Mouse (Mus musculus): ENCODE data around the gene Olfr316. TPM values are rescaled to one million over a fixed set of nuclear protein-coding genes. Genes with fewer than 3 reads are reported as not detected.
"Not testable (repeated sequence)": the region's sequence is repeated elsewhere in the genome, so short reads cannot be mapped to it uniquely, and the experiment has no call there.

The Olfr316 gene
- total RNA-seq (2021), result not detected
- long read RNA-seq, experiment 1, result 0 reads
- long read RNA-seq, experiment 2, result 0 reads

DNA sequence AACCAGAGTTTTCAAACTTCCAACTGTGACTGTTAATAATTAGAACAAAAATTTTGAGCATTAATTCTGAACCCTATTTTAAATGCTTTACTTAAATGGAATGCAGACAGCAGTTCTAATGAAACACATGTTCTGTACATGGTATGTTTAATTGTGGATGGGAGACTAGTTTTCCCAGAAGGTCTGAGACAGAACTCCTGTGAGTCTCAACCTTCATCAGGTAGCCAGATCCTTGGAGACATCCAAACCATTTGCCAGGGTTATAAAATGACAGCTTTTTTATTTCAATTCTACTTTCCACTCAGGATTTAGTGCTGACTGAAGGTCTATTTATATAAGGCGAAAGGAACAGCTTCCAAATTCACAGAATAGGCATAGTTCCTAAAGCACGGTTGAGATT, at the start of gene Olfr316:
Gene Olfr316 (plus strand): TSS at position 301 of the 400 bp plus-strand sequence.
- DNase-seq (ENCODE audit: low spot score in 2 of 2), result no peak

DNA sequence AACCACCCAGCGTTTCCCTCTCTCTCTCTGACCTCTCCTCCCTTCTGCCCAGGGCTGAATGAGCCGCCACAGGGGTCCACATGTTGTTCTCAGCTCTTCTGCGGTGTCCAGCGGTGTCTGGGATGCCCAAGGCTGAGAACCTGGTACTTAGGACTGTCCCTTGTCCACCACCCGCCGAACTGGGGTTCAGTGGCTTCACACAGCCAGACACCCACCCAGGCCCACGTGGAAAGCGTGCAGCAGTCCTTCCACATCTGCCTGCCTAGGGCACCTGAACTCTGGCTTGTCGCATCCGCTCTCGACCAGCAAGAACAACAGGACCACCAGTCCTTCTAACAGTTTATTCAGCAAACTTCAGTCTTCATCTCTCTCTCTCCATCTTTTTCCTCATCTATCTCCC, 43.4 kb upstream of the Olfr316 start:
- DNase-seq (ENCODE audit: low spot score in 2 of 2), result no peak

DNA sequence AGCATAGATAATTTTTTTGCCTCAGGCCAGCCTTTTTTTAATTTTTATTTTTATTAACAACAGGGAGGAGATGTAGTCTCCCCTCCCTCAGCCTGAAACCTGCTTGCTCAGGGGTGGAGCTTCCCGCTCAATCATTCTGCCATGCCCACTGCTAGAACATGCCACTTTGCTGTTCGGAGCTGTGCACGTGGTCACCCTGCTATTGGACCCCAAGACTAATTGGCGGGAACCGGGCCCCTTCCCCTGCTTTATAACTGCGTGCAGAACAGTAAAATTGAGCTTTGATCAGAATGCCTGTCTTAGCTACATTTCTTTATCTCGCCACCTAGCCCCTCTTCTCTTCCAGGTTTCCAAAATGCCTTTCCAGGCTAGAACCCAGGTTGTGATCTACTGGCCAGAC, 34.8 kb upstream of the Olfr316 start:
- DNase-seq (ENCODE audit: low spot score in 2 of 2), result not testable (repeated sequence)

DNA sequence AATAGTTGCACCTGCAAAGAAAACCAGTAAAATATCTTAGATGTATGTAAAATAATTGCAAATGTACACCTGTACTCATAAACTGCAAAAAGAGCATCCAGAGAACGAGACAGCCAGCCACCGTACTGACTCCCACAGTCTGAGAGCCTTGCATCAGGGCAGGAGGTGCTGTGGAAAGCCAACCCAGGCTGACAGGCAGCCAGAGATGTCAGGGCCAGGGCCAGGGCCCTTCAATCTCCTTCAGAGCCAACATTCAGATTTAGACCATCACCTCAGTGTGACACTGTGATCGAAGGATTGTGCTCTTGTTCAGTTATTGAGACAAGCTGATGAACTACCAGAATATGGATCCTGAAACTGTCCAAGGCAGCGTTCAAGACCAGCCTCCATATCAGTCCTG, 32.8 kb upstream of the Olfr316 start:
- no peak for DNase-seq (ENCODE audit: low spot score in 2 of 2)

DNA sequence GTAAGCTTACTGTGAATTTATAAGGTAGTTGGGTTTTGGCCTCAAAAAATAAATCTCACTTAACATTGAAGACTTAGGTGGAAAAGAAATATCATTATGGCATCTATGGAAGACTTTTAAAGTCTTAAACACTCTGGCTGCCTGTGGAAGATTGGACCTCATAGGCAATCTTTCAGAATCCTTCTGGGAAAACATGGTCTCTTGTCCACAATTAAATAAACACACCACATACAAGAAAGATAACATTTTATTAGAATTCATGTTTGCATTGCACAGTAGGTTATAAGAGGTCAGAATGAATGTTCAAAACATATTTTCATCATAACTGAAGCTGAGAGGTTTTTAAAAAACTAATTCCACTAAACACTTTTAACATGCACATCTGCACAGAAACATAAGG, 28.6 kb upstream of the Olfr316 start, which contains the start of gene Olfr318:
Gene Olfr318 (minus strand): TSS at position 101 of the 400 bp plus-strand sequence.
- DNase-seq (ENCODE audit: low spot score in 2 of 2), result no peak

DNA sequence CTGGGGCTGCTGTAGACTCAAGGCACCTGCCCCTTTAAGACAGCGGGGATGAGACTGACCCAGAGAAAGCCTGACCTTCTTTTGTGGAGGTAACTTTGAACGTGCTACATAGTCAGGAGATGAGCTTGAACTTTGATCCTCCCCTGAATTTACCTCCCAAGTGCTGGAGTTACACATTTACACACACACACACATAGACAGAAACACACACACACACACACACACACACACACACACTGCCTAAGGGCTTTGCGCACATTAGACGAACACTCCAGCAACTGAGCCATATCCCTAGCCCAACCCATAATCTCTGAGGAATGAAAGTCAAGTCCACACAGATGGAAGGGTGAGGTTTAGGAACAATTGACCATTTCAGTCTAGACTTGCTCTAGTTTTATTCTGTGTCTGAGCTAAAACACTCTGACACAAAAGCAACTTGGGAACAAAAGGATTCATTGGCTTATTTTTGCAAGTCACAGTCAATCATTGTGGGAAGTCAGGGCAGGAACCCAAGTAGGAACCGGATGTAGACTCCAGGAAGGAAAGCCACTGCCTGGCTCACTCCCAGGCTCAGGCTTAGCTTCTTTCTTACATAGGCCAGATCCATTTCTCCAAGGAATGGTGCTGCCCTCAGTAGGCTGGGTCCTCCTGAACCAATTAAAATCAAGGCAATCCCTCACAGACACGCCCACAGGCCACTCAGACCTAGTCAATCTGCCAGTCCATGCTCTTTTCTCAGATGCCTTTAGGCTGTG, 24.5 kb upstream of the Olfr316 start:
- DNase-seq (ENCODE audit: low spot score in 2 of 2), result not testable (repeated sequence)

DNA sequence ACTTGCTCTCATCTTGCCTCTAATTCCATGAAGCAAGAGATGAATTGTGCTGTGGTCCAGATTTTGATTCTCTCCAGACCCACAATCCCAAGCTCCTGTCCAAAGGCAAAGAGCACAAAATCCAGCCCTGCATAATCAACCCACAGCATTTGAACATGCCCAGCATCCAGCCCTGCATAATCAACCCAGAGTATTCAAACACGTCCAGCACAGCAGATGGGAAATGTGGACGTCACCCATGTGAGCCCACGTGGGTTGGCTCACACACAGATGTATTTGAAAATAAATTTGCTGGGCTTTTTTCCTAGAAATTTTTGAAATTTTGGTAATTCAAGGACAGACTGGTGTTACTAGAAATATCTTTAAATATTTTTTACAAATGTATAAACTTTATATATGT, 19.2 kb upstream of the Olfr316 start:
- DNase-seq (ENCODE audit: low spot score in 2 of 2), result no peak

DNA sequence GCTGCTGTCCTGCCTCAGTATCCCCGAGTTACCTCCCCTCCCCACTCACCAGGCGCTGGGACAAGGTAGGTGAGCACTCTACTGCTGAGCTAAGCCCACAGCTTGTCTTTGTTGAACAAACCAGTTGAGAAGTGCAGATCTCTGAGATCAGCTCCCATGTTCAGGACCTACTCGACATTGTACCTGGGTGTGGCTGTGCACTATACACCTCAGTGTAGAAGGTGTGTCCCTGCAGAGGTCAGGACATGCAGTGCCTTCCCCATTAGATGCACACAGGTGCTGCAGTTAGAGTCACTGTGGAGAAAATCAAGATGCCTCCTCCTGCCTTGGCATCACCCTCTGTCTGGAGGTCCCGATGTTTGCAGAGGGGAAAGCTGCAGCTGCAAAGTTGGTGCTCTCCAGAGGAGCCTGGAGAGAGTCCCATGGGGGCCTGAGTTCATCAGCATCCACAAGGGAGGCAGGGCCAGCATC, 13.7 kb upstream of the Olfr316 start, which contains the start of gene Olfr317:
Gene Olfr317 (minus strand): TSS at position 421 of the 471 bp plus-strand sequence.
- no peak for DNase-seq (ENCODE audit: low spot score in 2 of 2)

DNA sequence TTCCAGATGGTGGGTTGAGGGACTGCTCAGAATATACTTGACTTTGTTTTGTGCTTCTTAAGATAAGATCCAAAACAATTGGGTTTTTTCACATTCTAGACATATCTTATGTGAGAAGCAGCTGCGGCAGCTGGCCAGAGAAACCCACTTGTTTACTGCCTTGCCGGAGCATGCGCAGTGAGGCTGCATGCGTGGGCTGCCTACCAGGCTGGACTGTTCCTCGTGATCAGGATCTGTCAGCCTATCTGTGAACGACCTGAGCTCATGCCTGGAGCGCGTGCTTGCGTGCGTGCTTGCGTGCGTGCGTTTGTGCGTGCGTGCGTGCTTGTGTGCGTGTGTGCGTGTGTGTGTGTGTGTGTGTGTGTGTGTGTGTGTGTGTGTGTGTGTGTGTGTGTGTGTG, 1.4 kb upstream of the Olfr316 start:
- DNase-seq (ENCODE audit: low spot score in 2 of 2), result not testable (repeated sequence)

DNA sequence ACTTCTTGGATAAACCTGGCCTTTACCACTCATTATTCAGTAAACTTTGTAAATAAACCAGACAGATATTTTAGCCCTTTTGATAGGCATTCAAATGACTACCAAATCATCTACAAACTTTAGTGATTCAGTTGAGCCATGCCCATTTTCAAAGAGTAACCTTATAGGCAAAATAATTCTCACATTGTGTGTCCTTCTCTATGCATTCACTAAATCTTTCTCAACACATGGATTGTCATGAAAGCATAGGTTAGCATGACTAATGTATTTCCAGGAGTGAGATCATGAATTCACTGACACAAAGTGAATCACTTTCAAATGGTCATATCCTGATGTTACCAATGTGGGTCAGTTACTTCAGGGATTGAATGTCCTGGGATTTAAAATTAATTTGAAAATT, 20.4 kb downstream of the Olfr316 start, which contains the start of gene Olfr315:
Gene Olfr315 (plus strand): TSS at position 301 of the 400 bp plus-strand sequence.
- no peak for DNase-seq (ENCODE audit: low spot score in 2 of 2)

DNA sequence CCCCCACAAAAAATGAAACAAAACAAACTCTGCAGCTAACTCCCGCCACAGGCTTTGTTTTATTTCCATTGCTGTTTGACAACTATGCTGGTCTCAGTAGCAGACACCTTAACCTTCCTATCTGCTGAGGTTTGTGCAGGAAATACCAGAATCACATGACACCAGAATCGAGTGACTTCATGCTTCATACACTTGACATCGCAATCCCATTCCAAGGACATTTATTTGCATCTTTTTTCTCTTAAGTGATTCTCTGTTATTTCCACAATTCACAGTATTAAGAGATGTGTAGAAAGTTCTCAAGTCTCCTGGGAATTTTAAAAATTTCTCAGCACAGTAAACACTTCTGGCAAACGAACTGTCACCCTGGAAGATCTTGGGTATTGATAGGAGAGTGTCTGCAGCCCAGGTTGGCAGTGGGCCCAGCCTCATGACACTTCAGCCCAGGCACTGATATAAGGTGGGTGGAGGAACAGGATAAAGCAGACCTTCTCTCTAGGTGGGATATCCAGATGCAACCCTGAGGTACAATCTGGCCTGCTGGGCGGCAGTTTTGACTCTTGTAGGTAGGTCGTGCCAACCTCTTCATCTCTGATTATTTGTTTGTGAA, 30.1 kb downstream of the Olfr316 start, which contains the start of gene Olfr314:
Gene Olfr314 (plus strand): TSS at position 473 of the 610 bp plus-strand sequence.
- no peak for DNase-seq (ENCODE audit: low spot score in 2 of 2)

DNA sequence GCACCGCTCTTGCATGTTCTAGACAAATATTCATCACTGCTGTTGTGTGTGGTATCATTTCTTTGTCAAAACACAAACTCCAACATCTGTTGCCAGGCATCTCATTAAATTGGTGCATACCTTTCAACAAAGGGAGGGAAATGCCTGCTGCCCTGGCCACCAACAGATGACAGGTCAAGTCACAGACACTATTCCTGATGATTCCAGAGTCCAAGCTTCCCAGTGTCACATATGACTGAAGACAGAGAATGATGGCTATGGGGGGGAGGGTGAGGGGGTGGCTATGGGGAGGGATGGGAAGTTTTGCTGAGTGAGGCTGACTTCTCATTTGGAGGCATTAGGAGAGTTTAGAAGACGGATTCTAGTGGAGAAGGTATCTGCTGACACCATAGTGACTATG, 31.6 kb downstream of the Olfr316 start:
- DNase-seq (ENCODE audit: low spot score in 2 of 2), result no peak

DNA sequence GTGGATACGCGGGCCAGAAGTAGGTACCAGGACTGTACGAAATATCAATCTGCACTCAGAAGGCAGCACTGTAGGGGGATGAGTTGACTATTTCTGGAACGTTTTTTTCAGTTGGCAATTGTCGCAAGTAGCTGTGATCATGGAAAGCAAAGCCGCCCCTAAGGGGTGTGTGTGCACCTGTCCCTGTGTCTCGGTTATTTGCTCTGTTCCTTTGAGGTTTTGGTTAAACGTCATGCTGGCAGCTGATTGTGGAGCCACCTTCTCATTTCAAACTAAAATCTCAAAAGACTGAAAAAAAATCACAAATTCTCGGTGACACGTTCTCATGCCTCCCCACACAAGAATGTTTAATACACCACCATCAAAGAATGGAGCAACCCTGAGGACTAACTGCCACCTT, 35.1 kb downstream of the Olfr316 start:
- no peak for DNase-seq (ENCODE audit: low spot score in 2 of 2)

DNA sequence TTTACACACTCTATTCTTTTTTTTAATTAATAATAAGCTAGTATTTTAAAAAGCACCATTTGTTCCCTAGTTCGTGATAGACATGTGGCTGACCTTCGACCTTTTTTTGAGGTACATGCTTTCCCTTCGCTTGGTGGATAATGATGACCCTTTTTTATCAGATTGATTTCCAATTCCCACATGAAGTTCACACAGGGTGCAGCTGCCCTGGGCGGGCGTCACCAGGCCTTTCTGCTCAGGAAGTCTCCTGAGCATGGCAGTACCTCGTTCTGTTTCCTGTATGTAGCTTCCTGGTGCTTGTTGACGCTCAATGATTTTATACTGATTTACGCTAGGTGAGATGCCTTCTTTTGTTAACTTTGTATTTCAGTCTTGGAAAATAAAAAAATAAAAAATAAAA, 35.8 kb downstream of the Olfr316 start:
- DNase-seq (ENCODE audit: low spot score in 2 of 2), result no peak

DNA sequence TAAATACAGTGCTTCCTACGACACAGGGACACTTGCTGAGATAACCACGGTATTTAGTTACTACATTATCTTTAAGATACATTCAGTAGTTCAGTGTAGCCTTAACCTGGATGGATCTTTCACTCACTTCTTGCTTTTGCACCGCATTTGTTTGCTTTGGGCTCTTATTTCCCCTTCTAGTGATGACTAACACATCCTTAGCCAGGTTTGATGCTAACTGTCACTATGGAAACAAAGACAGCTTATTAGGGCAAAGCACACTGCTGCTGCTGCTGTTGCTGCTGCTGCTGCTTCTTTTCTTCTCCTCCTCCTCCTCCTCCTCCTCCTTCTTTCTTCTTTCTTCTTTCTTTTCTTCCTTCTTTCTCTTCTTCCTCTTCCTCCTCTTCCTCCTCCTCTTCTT, 37.0 kb downstream of the Olfr316 start:
- DNase-seq (ENCODE audit: low spot score in 2 of 2), result no peak

DNA sequence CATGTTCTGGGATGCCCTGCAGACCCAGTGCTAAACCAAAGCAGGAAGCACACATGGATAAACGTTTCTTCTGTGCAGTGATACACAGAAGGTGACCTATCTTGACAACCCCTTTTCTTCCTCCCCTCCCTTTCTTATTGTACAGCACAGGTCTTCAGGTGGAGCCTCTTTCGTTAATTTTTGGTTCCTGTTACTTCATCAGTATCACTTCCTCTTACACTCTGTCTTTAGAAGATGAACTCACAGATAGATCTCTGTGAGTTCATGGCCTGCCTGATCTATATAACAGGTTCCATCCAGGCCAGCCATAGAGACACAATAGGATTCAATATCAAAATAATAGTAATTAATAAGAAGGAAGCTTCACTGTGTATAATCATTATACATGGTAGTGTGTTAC, 37.5 kb downstream of the Olfr316 start:
- no peak for DNase-seq (ENCODE audit: low spot score in 2 of 2)

DNA sequence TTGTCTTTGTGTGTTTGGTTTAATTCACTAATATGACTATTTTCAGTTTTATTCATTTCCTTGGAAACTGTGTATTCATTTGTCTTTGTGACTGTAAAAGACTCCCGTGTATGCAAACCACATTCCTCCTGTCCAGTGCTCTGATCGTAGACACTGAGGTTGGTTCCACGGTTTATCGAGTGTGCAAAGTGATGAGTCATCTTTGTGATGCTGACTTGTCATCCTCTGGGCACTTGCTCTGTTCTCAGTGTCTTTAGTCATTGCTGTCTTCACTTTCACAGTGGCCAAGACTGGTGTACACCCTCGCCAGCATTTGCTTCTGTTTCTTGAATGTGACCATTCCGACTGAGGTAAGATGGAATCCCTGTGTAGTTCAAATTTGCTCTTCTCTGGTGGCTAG, 38.1 kb downstream of the Olfr316 start:
- DNase-seq (ENCODE audit: low spot score in 2 of 2), result no peak

DNA sequence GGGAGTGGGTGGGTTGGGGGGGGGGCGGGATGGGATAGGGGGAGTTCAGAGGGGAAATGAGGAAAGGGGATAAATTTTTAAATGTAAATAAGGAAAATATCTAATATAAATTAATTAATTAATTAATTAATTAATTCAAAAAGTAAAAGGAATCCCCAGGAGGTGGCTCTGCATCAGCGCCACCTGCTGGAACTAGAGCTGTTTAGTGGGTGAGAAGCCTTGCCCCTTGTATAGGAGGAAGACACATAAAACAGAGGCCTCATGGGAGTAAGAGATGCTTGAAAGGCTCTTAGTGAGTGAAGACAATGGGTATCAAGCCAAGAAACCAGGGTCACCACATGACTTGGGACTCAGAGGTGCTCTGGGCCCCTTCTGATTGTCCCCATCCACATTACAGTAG, 43.3 kb downstream of the Olfr316 start:
- no peak for DNase-seq (ENCODE audit: low spot score in 2 of 2)

DNA sequence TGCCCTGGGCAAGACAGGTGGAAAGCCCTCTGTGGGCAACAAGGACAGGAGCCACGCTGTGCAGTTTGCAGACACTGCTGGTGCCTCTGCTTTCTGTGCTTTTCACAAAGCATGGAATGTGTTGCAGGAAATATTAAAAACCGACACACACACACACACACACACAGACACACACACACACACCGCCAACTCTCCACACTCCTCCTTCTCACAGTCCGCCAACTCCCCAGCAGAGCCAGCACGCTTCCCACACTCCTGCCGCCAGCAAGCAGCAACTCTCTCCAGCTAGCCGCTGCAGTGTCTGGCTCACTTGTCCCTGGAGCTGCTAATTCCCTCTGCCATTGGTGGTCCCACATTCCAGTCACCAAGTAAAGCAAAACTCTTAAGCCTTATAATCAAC, 44.3 kb downstream of the Olfr316 start:
- no peak for DNase-seq (ENCODE audit: low spot score in 2 of 2)

DNA sequence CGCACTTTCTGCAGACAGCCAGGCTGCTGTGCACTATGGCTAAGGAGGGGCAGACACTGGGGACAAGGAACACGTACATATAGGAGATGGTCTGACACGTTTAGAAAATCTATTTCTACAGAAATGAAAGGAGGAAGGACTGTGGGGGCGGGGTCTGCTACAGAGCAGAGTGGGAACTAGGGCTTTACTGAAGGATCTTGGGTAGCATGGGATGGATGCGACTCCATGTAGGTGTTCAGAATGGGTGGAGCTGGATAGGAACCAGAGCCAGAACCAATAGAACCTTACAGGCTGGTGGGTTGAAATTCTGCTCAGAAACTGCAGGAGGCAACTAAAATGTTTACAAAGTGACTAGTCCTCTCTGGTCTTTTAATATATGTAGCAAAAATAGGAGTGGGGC, 47.2 kb downstream of the Olfr316 start:
- no peak for DNase-seq (ENCODE audit: low spot score in 2 of 2)

DNA sequence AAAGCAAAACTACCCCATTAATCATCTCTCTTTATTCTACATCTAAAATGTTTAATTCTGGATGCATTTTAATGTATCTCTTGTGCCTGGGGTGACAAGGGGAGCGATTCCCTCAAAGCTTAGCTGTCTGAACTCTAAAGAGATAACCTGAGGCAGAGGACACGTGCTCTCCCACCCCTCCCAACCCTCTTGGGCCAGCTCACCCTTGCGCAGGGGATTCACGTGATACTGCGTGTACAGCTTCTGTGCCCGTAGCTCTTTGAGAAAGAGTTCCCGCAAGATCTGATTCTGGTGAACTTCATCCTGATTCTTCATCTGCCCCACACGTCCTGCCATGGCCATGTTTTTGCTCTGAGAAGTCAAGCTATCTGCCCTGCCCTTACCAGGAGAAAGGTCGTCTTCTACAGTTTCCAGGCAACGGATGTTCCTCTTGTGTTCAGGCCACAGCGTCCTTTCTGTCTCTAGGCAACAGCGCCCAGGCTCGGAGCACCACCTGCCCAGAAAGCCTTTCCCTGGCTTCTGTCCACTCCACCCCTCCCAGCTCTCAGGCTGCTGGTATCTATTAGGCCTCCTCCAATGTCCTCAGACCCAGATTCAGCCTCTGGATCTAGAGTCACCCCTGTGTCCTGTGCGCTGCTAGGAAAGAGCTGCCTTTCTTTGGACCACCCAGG, 49.2 kb downstream of the Olfr316 start, which contains the start of gene Fam183b:
Gene Fam183b (minus strand): TSS at position 403 of the 671 bp plus-strand sequence.
- no peak for DNase-seq (ENCODE audit: low spot score in 2 of 2)

DNA sequence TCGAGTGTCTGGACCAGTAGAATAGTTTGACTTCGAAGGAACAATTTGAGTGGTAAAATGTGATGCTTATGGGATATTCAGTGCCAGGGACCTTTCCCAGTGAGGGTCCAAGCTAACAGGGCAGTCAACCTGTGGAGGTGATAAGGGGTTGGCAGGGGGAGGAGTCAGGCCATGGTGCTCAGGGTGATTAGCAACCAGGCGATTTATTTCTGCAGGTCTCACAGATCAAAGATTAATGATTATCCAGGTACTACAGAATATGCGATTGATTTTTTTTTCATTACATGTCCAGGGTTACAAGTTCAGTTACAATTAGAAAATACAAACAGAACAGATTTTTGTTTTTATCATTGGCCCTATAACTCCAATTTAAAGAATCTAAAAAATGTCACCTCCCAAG, 51.3 kb downstream of the Olfr316 start:
- no peak for DNase-seq (ENCODE audit: low spot score in 2 of 2)

Measured in adrenal gland, postnatal 4 days (tissue).